Mouse (Mus musculus) frontal cortex, postnatal 10 days (tissue): Measurements from ENCODE around the gene Slc35f3.
"Not testable (repeated sequence)": the region's sequence is repeated elsewhere in the genome, so short reads cannot be mapped to it uniquely, and the experiment has no call there.

ENCODE experiments used
- DNase-seq, 2 experiments: peaks; one replicate each; pipeline ENCODE4 v3.0.0; 2022; ENCODE audit warnings: low spot score in 2 of 2, mixed read lengths in 1 of 2

The Slc35f3 gene

GRCm38 (mm10) chr8:126404550-126404949 lies 106.2 kb downstream of the Slc35f3 start:
- not testable (repeated sequence) for DNase-seq

GRCm38 (mm10) chr8:126405030-126405429 lies 106.7 kb downstream of the Slc35f3 start:
- no peak for DNase-seq

GRCm38 (mm10) chr8:126420834-126421233 lies 122.5 kb downstream of the Slc35f3 start:
- no peak for DNase-seq

GRCm38 (mm10) chr8:126422174-126422919 lies 124.0 kb downstream of the Slc35f3 start, which contains the start of gene Coa6:
Gene Coa6 (plus strand): TSS chr8:126422515.
- DNase-seq, result peak; percentile 93 to 98

- DNase-seq, result no peak
Observed at GRCm38 (mm10) chr8:126422920-126423300, 124.6 kb downstream of the Slc35f3 start.

- DNase-seq, result no peak
Observed at GRCm38 (mm10) chr8:126424163-126424562, 125.8 kb downstream of the Slc35f3 start.

GRCm38 (mm10) chr8:126424946-126425345 lies 126.6 kb downstream of the Slc35f3 start:
- no peak for DNase-seq

GRCm38 (mm10) chr8:126429635-126430034 lies 131.3 kb downstream of the Slc35f3 start:
- no peak for DNase-seq

GRCm38 (mm10) chr8:126433827-126434226 lies 135.5 kb downstream of the Slc35f3 start:
- DNase-seq, result peak; percentile 25 to 40

- no peak for DNase-seq
Observed at GRCm38 (mm10) chr8:126438937-126439336, 140.6 kb downstream of the Slc35f3 start.
